Mouse (Mus musculus) v-Abl transformed pro-B cells (cell line): ENCODE data around the gene Gm6217.
"Not testable (repeated sequence)": the region's sequence is repeated elsewhere in the genome, so short reads cannot be mapped to it uniquely, and the experiment has no call there.

Experiments used
- in situ Hi-C, 2 experiments: fragments of 400-800 bp; cut with MboI; formaldehyde crosslinking; loops; one replicate each; pipeline ENCODE4 v1.15.1; 2025; ENCODE audit not compliant: unreplicated experiment in 2 of 2

Gm6217 gene

GRCm38 (mm10) chr1:82931326-82931725 lies at the start of gene Gm6217:
Gm6217 (minus strand) TSS chr1:82931399.
- in situ Hi-C loops = not testable (repeated sequence)

- in situ Hi-C loops = loop anchor here in 1 of 2 experiments (25.0 kb wide), 1 partner anchor 416 kb away; no protein-coding TSS in a partner anchor
Observed at GRCm38 (mm10) chr1:82977840-82978239, 46.6 kb upstream of the Gm6217 start.

GRCm38 (mm10) chr1:82975750-82976149 lies 44.6 kb upstream of the Gm6217 start:
- in situ Hi-C loops = loop anchor here in 1 of 2 experiments (25.0 kb wide), 1 partner anchor 413 kb away; no protein-coding TSS in a partner anchor

DNA sequence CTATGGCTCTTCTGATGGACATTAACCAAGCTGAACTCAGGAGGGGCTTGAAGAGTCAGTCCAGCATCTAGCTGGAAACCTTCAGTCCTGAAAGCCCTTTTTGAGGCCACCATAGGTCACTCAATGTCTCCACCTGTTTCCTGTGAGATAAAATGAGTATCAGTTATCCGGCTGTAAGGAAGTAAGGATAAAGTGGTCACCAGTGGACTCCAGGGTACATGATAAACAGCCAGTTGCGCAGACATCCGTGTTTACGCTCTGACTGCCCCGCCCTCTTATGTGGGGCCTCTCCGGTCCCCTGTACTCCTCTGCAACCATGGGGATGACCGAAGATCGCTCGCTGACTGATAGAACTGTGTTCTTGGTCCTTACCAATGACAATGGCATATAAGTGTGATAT lies 43.1 kb upstream of the Gm6217 start:
- in situ Hi-C loops = no loop called here

- in situ Hi-C loops = no loop called here
Observed at GRCm38 (mm10) chr1:82973901-82974300, 42.7 kb upstream of the Gm6217 start.

DNA sequence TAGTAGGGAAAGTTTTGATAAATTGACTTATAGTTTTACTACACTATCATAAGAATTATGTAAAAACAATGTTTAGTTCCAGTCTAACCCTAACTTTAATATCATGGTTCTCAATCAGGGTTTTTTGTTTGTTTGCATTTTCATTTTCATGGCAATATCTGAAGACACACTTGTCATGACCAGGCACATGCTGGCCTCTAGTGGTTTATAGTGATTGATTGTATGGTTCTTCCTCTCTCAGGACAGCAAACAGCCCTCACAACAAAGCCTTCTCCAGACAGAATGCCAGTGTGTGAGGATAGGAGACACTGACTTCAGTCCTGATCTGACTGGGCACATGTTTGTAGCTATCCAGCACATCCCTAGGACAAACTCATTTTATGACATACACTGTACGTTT lies 42.0 kb upstream of the Gm6217 start:
- in situ Hi-C loops = no loop called here

GRCm38 (mm10) chr1:82972046-82972445 lies 40.8 kb upstream of the Gm6217 start:
- in situ Hi-C loops = no loop called here

DNA sequence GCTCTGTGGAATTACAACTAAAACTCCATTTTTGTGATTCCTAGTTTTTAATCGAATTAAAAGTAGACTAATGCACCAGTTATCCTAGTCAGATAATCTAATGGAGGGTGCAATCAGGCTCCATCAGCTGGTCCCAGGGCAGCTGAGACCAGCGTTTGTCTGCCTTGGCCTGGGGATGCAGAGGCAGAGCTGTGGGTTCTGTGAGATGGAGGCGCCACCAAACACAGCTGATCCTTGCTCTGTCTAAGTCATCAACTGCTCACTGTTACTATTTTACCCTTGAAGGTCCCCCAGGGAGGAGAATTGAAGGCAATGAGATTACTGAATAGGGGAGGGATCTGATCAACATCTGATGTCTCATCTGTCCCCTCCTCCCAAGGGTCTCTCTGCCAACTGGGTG lies 35.2 kb upstream of the Gm6217 start:
- in situ Hi-C loops = no loop called here

DNA sequence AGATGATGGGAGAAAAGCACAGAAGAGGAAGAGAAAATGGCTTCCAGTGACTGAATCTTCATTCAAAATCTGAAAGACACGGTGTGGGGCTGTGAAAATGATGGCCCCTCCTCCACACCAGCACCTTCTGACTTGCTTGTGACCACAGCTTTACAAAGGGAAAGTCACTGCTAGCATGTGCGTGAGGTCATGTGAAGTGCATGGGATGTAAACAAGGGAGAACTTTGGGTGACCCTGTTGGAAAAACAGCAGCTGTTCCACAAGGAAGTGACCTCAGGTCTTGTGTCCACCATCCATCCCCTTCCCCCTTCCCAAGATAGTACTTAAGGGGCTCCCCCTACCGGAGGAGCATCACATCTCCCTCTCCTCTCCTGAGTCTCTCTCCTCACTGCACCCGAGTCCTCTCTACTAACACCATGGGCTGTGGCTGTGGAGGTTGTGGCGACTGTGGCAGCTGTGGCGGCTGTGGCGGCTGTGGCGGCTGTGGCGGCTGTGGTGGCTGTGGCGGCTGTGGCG lies 28.7 kb upstream of the Gm6217 start, which contains the start of gene Gm47955:
Gm47955 (plus strand) TSS at position 417 of the 516 bp plus-strand sequence.
- in situ Hi-C loops = no loop called here

DNA sequence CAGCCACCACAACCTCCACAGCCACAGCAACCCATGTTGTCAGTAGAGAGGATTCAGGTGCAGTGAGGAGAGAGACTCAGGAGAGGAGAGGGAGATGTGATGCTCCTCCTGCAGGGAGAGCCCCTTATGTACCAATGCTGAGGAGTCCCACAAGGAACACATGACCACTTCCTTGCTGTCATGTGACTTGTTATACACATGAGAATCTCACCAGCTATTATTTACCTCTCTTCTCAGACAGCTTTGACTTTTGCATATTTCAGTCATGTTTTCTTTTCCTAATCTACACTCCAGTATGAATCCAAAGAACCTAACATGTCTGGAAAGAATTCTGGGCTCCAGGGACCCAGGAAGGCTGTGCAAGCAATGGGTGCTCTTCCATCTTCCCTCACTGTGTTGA lies 24.7 kb upstream of the Gm6217 start, which contains the start of gene Gm7544:
Gm7544 (minus strand) TSS at position 101 of the 400 bp plus-strand sequence.
- in situ Hi-C loops = not testable (repeated sequence)

- in situ Hi-C loops = no loop called here
Observed at GRCm38 (mm10) chr1:82948601-82949000, 17.4 kb upstream of the Gm6217 start.

DNA sequence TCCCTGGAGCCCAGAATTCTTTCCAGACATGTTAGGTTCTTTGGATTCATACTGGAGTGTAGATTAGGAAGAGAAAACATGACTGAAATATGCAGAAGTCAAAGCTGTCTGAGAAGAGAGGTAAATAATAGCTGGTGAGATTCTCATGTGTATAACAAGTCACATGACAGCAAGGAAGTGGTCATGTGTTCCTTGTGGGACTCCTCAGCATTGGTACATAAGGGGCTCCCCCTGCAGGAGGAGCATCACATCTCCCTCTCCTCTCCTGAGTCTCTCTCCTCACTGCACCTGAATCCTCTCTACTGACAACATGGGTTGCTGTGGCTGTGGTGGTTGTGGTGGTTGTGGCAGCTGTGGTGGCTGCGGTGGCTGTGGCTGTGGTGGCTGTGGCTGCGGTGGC lies 14.8 kb upstream of the Gm6217 start:
- in situ Hi-C loops = not testable (repeated sequence)

DNA sequence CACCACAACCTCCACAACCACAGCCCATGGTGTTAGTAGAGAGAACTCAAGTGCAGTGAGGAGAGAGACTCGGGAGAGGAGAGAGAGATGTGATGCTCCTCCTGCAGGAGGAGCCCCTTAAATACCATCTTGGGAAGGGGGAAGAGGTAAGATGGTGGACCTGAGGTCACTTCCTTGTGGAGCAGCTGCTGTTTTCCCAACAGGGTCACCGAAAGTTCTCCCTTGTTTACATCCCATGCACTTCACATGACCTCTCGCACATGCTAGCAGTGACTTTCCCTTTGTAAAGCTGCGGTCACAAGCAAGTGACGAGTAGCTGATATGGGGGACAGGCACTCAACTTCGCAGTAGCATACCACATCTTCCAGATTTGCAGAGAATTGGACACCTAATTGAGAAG lies 12.1 kb upstream of the Gm6217 start, which contains the start of gene A030003K21Rik:
A030003K21Rik (minus strand) TSS at position 94 of the 400 bp plus-strand sequence.
- in situ Hi-C loops = not testable (repeated sequence)

- in situ Hi-C loops = not testable (repeated sequence)
Observed at GRCm38 (mm10) chr1:82942505-82942904, 11.3 kb upstream of the Gm6217 start.

- in situ Hi-C loops = no loop called here
Observed at GRCm38 (mm10) chr1:82938666-82939065, 7.5 kb upstream of the Gm6217 start.

- in situ Hi-C loops = not testable (repeated sequence)
Observed at GRCm38 (mm10) chr1:82930558-82930957, 641 bp downstream of the Gm6217 start.

- in situ Hi-C loops = no loop called here
Observed at GRCm38 (mm10) chr1:82924650-82925049, 6.5 kb downstream of the Gm6217 start, which contains the start of gene A030014E15Rik. A030014E15Rik (plus strand) TSS chr1:82924917.

DNA sequence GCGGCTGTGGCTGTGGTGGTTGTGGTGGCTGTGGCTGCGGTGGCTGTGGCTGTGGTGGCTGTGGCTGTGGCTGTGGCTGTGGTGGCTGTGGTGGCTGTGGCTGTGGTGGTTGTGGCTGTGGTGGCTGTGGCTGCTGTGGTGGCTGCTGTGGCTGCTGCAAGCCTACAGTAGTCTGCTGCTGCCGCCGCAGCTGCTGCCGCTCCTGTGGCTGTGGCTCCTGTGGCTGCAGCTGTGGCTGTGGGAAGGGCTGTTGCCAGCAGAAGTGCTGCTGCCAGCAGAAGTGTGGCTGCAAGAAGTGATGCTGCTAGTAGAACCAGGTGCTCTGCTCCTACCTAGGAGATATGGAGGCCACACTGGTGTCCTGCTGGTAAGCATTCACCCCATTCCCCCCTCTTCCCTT lies 17.8 kb downstream of the Gm6217 start:
- in situ Hi-C loops = not testable (repeated sequence)

- in situ Hi-C loops = no loop called here
Observed at GRCm38 (mm10) chr1:82913025-82913424, 18.2 kb downstream of the Gm6217 start, which contains the start of gene A030005L19Rik. A030005L19Rik (plus strand) TSS chr1:82913325.

GRCm38 (mm10) chr1:82905886-82906285 lies 25.3 kb downstream of the Gm6217 start:
- in situ Hi-C loops = no loop called here

DNA sequence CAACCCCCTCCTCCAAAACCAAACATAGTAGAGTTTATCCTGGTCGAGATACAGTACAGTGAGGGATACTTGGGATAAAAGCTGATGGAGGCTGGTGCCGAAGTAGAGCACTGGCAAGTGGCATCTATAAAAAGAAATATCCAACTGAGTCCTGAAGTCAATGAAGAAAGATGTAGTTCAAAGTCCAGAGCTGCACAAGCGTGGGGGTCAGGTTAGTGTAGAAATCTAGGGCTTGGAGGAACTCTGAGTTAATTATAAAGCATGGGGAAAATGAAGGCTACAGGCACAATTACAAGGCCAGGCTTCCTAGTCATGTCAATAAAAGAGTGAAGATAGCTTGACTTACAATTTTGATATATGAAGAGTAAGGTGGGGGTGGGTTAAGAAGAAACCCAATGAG lies 30.0 kb downstream of the Gm6217 start:
- in situ Hi-C loops = no loop called here

DNA sequence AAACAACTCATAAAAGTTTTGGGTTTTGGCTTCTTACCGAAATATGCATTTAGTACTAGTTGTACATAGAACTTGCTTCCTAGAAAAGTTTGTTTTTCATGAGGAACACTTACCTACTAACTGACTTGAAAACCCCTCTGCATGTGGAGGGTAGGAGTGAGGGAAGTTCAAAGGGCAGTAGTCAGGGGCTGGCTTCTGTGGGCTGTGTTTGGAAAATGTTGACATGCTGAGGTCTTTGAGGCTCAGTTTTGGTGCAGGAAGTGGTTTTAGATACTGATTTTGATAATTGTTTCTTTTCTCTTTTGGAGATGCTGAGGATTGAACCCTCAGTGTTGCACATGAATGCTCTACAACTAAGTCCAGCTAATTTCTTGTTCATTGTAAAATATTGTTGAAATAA lies 30.6 kb downstream of the Gm6217 start:
- in situ Hi-C loops = no loop called here
